Mouse (Mus musculus) CD8-positive naive resting alpha-beta T cell, adult 2 months (primary cell): ENCODE results near the gene Phb.

Source experiments
- DNase-seq, 2 experiments: peaks; one replicate each; pipeline ENCODE4 v3.0.0; 2022; ENCODE audit warnings: low read depth in 2 of 2, low spot score in 2 of 2

The Phb gene

DNA sequence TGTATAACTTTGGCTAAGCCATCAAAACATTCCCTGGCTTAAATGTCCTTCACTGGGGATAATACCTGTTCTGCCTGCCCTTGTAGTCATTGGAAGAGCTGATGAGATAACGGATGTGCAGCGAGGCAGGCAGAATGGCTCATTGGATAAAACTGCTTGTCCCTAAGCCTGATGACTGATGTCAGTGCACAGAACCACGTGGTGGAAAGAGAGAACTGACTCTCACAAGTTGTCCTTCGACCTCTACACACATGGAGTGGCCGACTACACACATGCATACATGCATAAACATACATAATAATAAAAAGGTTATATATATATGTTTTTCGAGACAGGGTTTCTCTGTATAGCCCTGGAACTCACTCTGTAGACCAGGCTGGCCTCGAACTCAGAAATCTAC is 43.7 kb downstream of the Phb start:
- DNase-seq: no peak

DNA sequence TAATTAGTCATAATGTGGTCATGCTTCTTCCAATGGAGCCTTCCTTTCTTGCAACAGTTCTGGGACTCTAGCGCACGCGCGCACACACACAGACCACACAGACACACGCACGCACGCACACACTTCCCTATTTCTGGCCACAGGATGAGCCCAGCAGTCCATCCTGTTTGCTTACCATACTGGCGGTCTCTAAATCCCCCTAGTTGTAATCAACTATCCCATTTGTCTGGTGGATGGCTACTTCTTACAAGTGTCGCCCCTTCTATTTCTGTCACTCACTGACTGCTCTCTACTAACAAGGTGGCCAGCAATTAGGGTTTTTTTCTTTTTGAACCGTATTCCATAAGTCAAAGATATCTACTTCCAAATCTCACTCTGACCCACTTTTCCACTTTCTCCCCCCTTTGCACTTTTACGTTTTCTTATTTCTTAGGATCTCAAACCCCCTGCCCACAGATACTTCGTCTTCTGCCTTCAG is 45.4 kb downstream of the Phb start:
- no peak for DNase-seq

DNA sequence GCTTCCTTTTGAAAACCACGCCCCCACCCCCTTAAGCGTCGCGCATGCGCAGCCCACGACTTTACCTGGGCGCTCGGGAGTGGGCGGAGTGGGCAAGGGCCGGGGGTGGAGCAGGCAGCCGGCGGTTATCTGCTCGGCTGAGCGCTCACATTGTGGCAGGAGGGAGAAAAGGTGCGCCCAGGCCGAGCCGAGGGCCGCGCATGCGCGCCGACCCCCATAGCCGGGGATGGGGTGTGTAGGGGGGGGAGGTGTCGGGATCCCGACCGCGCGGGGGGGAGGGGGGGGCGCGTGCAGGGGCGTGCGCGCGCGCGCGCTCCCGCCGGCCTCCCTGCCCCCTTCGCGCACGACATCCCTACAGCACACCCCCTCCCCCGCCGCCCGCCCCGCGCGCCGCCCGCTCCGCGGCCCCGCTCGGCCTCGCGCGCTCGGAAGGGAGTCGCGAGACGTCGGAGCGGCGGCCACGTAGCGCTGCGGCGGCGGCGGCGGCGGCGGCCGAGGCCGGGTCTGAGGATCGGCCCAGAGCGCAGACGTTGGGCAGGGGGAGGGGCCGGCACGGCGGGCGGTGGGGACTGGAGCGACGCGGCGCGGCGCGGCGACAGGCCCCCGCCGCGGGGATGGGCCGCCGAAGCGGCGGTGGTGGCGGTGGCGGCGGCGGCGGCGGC is 45.9 kb downstream of the Phb start, which contains the start of gene Zfp652:
Zfp652 (plus strand) TSS at position 111 of the 662 bp plus-strand sequence.
- DNase-seq: peak; percentile 88 to 89

DNA sequence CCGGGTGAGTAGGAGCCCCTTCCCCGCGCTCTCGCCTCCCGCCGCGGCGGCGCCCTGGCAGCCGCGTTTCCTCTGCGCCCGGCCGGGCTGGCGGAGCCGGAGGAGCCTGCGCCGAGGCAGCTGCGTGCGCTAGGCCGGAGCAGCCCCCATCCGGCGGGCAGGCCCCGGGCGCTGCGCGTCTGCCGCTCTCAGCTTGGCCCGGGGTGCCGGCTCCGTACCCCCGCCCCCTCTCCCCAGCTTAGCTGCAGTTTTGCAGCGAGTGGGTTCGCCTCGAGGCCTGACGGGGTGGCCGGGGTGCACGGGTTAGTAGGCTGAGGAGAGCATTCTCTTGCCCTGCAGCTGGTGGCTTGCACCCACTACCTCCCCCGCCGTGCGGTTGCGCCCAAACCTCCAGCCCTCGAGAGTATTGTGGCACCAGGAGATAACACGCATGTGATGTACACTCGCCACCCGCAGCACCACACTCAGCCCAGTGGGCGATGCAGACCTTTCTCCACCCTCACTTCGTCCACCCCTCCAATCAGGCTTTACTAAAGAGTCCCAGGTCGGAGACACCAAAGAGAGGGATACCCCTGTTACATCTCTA is 46.6 kb downstream of the Phb start:
- DNase-seq: peak; percentile 52 to 59

DNA sequence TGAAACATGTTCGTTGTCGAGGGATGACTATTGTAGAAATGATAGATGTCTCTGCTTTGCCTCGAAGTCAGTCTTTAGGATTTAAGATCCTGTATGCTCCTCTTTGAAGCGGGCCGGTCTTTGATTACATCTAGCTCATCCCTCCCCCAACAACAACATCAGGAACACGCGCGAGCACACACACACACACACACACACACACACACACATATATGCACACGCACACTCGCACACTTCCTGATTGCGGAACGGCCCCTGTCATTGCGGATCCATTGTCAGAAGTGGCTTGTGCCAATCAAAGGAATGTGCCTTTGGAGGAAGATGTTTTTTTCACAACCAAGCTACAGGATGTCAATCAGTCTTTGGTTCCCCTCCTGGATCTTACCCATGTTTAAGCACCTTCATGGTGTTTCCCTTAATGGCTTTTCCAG is 47.1 kb downstream of the Phb start:
- peak; percentile 48 to 62 for DNase-seq

DNA sequence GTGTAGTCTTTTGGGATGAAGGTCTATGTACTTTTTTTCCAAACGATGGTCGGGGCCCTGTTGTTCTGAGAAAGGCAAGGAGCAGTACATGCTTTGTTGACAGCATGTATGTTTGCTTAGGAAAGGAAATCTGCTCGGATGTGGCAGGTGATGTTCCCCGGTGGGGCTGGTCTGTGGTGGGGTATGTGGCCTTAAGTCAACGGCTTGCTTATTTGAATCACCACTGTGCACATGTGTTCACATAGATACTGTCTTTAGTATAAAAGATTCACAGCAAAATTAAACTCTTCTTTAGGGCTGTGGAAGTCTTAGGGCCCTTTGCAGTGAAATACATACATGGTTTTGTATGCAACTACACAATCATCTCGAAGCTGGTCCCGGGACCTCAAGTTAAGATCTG is 47.7 kb downstream of the Phb start:
- peak; percentile 42 to 51 for DNase-seq

DNA sequence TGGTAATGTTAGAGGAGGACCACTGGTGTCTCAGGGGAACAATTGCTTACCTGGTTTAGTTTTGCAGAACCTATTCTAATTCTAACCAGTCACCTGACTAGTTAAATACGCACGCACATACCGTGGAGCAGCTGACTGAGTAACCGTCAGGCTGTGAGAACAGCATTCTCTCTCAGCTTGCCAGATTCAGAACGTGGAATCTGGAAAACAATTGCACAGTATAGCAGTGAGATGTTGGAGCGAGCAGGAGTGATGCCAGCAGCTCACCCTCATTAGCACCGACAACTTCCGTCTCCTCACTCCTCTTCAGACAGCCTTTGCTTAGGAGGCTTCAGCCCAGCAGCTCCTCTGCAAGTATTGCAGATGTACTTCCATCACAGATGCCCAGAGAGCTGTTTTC is 49.4 kb downstream of the Phb start:
- no peak for DNase-seq

DNA sequence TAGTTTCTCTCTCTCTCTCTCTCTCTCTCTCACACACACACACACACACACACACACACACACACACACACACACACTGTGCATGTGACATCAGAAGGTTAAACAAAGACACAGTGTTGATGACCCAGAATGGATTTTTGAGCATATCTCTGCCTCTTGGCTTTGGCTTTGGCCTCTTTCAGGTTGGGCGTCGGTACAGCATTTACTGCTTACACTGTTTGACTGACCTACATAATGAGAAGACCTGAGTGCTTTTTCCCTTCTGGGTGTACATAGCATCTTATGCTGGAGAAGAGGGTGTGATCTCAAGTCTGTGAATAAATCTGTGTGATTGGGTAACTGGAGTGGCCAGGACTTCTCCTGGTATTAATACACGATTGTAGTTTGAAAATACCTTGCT is 52.6 kb downstream of the Phb start:
- no peak for DNase-seq

DNA sequence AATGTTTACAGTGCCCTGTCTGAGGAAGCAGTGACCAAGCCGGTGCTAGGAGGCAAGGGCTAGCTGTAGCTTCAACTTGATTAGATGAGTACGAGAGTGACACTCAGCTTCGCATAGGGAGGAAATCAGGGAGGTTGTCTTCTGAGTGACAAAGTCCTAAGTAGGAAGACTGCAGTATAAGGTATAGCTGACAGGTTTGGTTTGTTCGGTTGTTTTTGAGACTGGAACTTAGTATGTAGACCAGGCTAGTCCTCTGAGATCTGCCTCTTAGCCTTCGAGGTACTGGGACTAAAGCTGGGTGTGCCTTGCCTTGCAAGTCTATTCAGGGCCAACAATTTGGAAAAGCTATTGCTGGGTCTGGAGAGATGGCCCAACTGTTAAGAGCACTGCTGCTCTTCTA is 56.5 kb downstream of the Phb start, which contains the start of gene B130006D01Rik:
B130006D01Rik (plus strand) TSS at position 301 of the 400 bp plus-strand sequence.
- DNase-seq: no peak

DNA sequence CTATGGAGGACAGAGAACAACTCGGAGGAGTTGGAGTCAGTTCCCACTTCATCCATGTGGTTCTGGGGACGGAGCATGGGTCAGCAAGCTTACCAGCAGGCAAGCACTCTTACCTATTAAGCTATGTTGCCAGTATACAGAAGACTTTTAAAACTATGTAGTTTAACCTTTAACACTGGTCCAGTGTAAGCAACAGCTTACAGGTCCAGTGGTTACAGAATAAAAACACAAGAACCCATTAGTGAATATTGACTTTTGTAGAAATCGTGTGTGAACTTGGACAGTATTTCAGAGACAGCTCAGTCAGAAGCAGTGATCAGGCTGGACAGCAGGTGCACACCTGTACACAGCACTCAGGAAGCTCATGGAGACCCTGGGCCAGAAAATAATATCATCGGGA is 57.7 kb downstream of the Phb start:
- DNase-seq: no peak

DNA sequence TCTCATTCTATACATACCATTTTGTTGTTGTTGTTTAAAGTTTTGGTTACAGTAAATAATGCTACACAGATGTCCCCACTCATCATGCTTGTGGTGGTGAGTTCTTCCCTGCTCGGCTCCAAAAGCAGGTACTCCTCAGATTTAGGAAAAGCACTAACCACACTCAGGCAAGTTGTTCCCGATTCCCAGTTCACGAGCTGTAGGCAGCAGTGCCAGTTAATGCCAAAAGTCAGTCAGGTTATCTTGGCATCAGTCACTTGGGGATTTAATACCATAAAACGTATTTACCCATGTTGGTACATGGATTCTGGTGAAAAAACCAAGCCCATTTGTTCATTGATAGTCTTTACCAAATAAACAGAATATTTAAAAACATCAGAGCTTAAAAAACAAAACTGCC is 59.4 kb downstream of the Phb start:
- no peak for DNase-seq

DNA sequence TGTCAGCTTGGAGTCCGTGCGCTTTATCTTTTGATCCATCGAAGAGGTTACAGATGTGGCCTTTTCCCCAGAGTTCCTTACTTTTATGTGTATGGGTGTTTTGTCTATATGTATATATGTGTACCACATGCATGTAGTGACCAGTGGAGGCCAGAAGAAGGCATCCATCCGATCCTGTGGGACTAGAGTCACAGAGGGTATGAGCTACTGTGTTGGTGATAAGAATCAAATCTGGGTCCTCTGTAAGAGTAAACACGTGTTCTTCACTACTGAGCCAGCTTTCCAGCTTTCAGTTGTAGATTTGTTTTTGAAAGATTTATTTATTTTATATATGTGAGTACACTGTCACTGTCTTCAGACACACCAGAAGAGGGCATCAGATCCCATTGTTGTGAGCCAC is 61.2 kb downstream of the Phb start:
- DNase-seq: no peak

DNA sequence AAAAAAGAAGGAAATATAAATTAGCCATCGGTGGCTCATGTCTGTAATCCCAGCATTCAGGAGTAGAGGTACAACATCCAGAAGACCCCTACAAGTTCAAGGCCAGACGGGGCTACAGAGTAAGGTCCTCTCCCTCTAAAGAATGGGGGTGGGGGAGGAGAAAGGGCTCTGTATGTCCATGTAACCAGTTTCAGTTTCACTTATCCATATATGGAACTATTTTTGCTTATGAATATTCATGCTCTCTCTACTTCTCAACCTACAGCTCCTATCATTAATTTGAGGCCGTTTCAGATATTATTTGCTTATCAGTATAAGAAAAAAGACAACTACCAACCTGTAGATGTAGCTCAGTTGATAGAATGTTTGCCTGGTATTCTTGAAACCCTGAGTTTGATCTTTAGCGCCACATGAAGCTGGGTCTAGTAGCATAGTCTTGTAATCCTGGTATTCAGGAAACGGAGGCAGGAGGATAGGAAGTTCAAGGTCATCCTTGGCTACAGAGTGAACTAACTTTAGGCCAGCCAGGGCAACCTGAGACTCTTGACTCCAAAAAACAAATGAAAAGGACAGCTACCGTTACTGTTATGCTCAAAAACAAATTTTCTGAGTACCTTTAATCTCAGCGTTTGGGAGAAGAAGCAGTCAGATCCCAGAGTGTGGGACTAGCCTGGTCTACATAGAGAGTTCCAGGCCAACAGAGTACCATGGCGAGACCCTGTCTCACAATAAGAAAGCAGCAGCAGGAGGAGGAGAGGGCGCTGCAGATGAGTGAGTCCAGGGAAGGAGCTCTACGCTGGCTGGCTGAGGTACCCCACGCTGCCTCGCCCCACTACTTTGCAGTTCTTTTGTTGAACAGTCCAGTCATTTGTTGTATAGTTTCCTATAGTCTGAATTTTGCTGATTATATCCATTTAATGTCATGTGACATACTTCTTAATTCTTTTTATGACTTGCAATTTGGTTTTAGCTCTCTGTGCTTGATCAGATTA is 62.5 kb downstream of the Phb start:
- DNase-seq: no peak
